Mouse (Mus musculus) megakaryocyte progenitor cell, adult 5-6 weeks (primary cell): ENCODE results near the gene Hsph1. TPM values are rescaled to one million over a fixed set of nuclear protein-coding genes. Genes with fewer than 3 reads are reported as not detected.

Experiments
- ATAC-seq: replicated peaks from 2 replicates; pipeline ENCODE4 v1.8.0; 2016; ENCODE audit warnings: mild to moderate bottlenecking, moderate TSS enrichment, inconsistent platforms; ENCODE audit not compliant: poor library complexity
- total RNA-seq, 2 experiments: library from RNA; stranded (forward) in 1 of 2; stranded (reverse) in 1 of 2; fragments of 157-497, 149-512 nt in 1 of 2; fragments of 200-1000 nt in 1 of 2; gene quantifications; 2 replicates each; pipeline versions ENCODE4 v1.2.3 to v1.2.4; 2015 to 2017

Hsph1 gene
- total RNA-seq, 2 experiments from 2014 or later = 39.1 to 82.2 TPM

DNA sequence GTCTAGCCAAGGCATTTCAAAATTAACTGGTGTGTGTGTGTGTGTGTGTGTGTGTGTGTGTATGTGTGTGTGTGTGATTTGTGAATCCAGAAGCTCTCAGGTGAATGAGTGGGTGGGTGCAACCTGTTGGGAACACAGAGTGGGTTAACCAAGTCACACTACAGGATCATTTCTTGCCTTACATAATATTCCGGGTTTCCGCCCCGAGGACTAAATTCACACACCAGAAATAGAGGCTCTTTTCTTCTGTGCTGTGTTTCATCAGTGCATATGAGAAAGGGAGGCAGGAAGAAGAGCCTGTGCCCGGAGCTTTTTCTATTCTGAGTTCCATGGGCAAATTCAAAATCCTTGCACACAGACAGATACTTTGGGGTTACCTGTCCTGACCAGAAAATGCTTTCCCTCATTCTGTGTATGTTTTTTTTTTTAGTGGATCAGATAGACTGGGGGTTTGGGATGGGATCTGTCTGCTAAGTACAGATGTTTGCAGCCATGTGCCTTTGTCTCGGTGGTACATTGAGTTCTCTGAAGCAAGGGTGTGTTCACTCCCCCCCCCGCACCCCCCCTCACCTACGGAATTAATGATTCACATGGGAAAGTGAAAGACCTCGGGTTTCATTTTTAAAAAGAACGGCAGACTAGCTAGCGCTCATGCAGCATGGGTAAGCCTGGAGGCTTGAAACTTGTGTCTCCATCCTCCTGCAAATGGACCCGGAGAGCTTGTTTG, 6.8 kb upstream of the Hsph1 start:
- ATAC-seq = no peak

DNA sequence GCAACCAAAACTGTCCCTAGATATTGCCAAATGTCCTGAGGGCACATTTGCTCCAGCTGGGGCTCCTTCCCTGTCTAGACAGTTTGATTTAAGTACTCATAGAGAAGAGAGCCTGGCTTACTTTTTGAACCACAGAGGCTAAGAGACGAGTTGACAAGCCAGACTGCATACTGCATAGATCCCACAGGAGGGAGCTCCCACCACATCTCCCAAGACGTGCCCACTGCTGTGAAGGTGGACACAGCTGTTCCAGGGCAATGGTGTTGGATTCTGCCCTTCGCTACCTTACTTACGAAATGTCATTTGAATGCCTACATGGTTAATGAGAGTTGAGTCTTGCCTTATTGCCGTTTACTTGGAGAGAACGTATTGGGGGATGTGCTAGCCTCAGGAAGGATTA, 6.2 kb upstream of the Hsph1 start:
- peak; percentile 76 for ATAC-seq

GRCm38 (mm10) chr5:149641277-149641892, 5.2 kb upstream of the Hsph1 start:
- peak; percentile 51 for ATAC-seq

- no peak for ATAC-seq
These were observed 1.1 kb upstream of the Hsph1 start for GRCm38 (mm10) chr5:149637306-149637705.

DNA sequence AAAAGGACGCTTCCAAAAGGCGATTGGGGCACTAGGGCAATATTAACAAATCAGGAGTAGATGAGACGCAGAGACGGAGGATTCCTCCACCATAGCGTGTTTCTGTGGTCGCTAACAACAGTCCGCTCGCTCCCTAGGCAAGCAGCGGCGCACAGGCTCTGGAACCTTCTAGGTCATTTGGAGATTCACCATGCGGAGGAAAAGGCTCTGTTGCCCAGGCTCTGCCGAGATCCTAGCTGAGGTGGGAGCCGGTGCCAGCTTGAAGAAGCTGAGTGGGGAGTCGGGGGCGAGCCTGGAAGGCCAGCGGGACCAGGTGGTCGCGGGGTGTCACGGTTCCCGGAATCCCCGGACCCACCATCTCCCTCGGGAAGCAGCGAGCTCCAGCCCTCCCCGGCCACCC, 620 bp downstream of the Hsph1 start:
- peak; percentile 3; the same call in 1 of the 2 replicates for ATAC-seq

DNA sequence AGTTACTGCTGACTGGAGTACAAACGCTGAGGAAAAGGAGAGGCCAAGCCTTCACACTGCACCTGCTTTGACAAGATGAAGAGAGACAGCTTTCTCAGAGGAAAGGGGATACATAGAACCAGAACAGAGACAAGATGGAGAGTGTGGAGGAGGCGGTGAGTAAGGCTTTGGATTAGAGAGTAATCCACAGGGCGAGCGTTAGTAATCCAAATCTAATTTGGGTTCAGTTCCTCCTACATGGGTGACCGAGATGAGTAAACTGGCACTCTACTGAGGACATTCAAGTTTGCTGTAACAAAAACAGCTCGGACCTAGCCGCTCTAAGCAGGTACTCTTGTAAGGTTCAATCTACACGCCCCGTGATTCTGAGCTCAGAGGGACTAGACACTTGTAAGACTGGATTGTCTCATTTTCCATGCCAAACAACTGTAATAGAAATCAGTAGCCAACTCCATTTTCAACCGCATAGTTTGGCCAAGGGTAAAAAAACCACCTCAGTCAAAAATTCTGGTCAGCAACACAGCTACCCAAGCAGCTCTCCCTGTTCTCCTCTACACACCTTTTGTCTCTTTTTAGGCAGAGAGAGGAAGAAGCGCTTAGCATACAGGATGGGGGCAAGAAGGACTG, 1.7 kb downstream of the Hsph1 start:
- no peak for ATAC-seq

DNA sequence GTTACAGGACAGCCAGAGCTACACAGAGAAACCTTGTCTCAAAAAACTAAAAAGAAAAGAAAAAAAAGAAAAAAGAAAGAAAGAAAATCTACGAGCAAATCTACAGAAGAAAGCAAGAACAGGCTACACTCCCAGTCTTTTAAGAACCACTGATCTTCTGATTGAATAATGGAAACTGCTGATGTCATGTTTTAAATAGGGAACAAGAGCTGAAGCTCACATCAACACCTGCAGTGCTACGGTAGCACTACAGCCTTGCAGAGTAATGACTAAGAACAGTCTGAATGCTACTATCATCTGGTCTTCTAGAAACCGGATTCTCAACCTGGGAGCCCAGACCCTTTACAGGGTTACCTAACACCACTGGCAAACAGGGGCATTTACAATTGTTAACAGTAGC, 10.6 kb downstream of the Hsph1 start:
- ATAC-seq = no peak

DNA sequence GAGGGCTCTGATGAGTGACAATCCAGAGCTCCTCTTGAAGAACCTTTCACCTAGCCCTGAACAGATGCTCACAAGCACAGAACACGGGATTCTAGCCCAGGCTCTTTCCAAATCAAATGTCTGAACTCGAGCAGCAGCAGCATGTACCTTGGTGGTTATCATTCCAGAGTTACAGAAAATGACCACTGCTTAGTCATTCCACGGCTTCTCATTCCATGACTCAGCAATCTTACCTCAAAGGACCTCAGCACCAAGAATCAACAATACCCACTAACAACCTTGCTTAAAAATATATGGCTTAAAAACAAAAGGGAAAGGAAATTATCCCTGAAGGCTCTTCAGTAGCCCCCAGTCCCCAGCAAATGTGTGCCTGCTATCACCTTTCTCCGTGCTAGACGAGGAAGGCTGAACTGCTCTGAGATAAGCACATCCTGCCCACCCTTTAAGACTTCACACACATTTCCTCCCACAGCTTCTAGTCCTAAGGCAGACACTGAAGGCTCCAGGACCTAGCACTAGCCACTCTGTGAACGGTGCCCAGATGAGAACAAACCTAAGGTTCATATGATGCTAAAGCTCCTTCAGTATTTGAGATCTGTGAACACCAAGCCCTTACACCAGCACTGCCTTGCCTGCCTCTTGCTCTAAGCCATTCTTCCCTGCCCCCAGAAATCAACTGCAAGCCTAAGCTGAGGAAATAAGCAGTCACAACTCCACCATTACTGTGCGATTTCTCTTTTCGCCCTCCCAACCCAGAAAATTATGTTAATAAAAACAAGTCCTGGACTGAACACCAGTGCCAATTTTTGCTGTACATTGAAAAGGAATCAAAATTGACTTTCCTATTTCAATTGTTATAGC, 12.1 kb downstream of the Hsph1 start:
- ATAC-seq = peak; percentile 63

DNA sequence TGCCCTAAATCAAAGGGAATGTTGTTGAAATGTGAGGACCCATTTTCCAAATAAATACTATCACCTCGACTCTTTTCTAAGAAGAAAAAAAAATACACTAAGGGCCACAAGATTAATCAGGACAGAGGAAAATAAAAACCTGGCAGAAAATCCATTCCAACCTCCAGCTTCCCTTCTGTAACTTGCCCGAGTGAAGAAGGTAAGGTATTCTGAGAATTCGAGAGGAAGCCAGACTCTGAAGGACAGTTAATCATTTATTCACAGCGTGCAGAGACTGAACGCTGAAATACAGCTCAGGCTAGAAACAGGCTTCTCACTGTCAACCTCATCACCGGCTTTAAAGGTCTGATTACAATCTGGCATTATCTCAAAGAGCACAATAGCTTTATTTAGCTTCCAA, 13.5 kb downstream of the Hsph1 start:
- ATAC-seq = no peak

GRCm38 (mm10) chr5:149622152-149622551, 14.0 kb downstream of the Hsph1 start:
- ATAC-seq = no peak

DNA sequence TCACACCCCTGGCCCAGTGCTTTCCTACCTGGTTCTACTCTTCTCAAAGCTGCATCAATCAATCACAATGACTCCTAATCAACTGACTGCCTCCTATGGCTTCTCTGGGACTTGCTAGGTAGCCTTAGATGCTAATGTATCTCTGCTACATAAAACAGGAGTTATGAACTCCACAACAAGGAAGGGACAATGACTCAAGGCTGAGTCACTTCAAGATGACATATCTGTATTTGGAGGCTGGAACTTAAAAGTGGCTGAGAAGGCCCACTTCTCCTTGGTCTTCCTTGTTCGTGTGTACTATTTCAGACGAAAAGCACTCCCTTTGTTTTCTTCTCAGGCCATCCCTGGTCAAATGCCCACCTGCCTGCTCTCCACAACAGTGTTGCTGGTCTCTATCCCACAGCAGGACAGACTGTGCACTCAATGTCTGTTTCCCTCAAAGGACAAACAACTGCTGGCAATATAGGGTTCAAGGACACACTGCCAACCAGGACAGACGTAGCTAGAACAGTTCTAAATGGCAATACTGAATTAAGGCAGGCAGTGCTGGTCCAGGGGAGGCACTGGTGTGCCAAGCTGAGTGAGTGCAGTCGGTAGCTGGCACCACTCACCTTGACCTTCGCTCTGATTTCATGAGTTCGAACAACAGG, 18.3 kb downstream of the Hsph1 start:
- no peak for ATAC-seq

- ATAC-seq = no peak
These were observed 19.4 kb downstream of the Hsph1 start for GRCm38 (mm10) chr5:149616817-149617216.

DNA sequence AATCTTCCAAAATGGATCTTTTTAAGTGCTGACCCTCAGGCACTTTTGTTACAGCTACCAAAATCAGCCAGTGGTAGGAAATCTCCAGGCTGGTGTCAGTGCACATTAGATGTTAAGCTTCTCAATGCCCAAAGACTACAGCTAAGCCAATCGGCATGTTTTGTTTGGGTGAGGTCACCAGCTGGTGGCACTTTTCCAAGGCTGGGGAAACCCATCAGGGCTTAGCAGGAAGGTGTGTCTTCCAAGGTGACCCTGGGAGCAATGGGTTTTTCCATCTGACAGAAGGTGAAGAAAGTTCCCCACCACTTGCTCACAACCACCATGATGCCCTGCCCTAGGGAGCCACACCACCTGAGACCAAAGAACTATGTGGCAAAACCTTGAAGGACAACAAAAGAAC, 20.0 kb downstream of the Hsph1 start:
- ATAC-seq = no peak

DNA sequence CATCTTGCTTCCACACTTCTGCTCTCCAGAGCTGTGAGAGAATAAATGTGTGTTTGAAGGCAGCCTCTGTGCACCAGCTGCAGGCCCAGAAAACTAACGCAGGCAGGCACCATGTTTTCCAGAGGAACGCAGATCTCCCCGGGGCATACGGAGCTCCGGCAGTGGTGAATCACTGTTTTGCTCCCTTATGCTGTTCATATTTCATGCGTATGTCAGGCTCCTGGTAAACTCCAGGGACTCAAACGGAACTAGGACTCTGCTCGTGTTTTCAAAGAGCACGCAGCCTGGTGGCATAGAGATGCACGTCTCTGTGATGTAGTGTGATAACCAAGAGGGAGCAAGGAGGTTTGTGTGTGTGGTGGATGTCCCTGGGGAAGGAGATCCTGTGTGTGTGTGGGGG, 23.4 kb downstream of the Hsph1 start:
- no peak for ATAC-seq

- no peak for ATAC-seq
These were observed 24.0 kb downstream of the Hsph1 start for GRCm38 (mm10) chr5:149612165-149612518.

DNA sequence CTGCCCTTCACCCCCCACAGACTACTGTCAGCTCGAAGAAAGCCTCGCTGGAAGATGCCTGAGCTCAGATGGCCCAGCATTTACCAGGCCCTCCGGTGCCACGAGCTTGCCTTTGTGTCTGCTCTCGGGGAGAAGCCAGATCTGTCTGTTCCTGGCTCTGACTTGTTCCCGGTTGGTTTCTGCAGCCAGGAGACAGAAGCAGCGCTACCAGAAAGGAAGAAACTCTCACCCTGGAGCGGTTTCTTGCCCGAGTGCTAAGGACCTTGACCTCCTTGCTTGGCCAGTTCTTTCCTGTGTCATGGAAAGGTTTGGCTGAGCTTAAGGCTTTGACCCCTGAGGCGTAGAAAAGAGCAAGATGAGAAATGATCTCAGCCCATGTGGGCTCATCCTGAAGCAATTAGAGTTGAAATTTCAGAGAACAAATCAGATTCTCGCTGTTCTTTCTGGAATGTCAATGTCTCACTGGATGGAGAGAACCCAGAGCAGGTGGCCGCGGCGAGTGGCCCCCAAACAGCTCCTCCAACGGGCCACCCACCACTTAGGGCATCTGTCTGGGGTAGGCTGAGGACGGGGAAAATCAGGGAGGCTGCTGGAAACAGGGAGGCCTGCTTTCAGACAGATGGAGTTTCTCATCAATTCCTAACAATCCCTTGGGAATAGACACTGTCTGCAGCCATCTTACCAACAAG, 24.6 kb downstream of the Hsph1 start:
- ATAC-seq = no peak

DNA sequence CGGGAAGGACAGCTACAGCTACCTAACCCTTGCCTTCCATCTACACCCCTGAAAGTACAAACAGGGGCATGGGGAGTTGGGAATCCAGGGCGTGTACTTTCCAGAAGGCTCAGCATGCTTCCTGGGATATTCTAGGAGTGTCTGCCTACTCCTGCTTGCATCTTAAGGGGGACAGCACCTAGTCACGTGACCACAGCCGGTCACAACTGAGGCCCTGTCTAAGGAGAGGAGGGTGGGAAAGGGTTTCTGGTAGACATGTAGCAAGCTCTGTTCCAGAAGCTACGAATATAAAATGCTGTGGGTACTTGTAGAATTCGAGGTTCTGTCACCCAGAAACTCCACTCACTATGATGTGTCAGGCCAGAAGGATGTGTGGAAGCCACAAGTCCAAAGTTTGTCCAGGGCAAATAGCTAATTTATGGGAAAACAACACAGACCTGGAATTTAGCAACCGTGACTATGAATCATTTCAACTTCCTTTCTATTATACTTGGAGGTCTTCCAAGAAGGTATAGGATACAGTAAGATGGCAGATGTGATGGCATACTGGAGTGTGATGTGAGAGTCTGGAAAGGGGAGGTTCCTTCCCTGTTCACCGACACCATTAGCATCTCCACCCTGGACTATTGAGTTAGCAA, 29.0 kb downstream of the Hsph1 start:
- no peak for ATAC-seq

DNA sequence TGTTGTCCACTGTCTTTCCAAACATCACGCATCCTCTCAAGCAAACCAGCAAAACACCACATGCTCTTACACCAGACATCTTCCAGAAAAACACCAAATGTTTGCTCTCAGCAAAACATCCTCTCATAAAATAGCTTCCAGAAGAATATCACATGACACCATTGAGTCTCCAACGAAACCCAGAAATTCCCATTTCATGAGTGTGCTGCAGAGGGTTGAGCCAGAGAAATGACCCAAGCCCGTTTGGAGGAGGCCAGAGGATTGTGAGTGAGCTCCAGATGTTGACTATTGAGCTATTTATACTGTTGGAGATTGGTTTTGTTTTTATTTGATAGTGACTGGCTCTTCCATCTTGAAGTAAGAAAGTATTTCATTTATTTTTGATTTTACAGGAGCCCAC, 32.9 kb downstream of the Hsph1 start:
- ATAC-seq = no peak

- no peak for ATAC-seq
These were observed 34.2 kb downstream of the Hsph1 start for GRCm38 (mm10) chr5:149601996-149602395.

- no peak for ATAC-seq
These were observed 38.8 kb downstream of the Hsph1 start for GRCm38 (mm10) chr5:149597351-149597750.
